Mouse (Mus musculus) liver, embryonic 11.5 days (tissue): ENCODE results near the gene Rbbp5. TPM values are rescaled to one million over a fixed set of nuclear protein-coding genes. Genes with fewer than 3 reads are reported as not detected.

Source experiments
- polyA plus RNA-seq: library from polyadenylated mRNA; unstranded; fragments of >200 nt; fragmentation: Nextera tagmentation; extraction: Ambion mirVana; gene quantifications from 2 replicates; pipeline ENCODE4 v1.2.1, GENCODE M21; 2014

Gene Rbbp5
- polyA plus RNA-seq, 1 experiment from 2014 or later: 46.6 TPM

Other genes with a start within 250 kb of the Rbbp5 start
- gene Gm10188, start 247.6 kb upstream of the Rbbp5 start, polyA plus RNA-seq: not detected in 2 replicates
- 0.05 TPM in 1 of 2 replicates, not detected in the other for gene Klhdc8a, start 178.7 kb upstream of the Rbbp5 start, polyA plus RNA-seq
- 1.2 and 2.0 TPM in 2 replicates for gene Nuak2, start 161.2 kb upstream of the Rbbp5 start, polyA plus RNA-seq
- gene Tmcc2, start 86.1 kb upstream of the Rbbp5 start, polyA plus RNA-seq: 24.6 and 28.1 TPM in 2 replicates
- 7.2 TPM in 2 replicates for gene Dstyk, start 59.8 kb upstream of the Rbbp5 start, polyA plus RNA-seq
- gene Tmem81, start 28.9 kb downstream of the Rbbp5 start, polyA plus RNA-seq: 2.5 and 3.1 TPM in 2 replicates
- gene Cntn2, start 65.9 kb downstream of the Rbbp5 start, polyA plus RNA-seq: 0.35 and 0.60 TPM in 2 replicates